Mouse (Mus musculus): ENCODE measurements around the gene Dot1l. TPM values are rescaled to one million over a fixed set of nuclear protein-coding genes. Genes with fewer than 3 reads are reported as not detected.

Dot1l gene
- polyA plus RNA-seq, 1 experiment, result 43.0 TPM

- Histone ChIP-seq H3K4me1 (ENCODE audit: control insufficient read depth, insufficient read depth, low read length) (0 out of 2 replicates have a peak, but pooled peaks cover 3% of the 10 kb centered on the region), H3K4me3 (replicated peaks; ENCODE audit: extremely low read depth, low read depth, low read length) (no peak overlapping the region)
- no peak for DNase-seq
- 91% methylated on average over 5 of the region's 5 CpGs for WGBS
- TF ChIP-seq POLR2A (IDR thresholded peaks at IDR 0.05; ENCODE audit: borderline replicate concordance, extremely low read depth, low read depth, low read length) (no peak), CTCF (IDR thresholded peaks at IDR 0.05; ENCODE audit: insufficient read depth, low read length) (no peak)
Observed at GRCm38 (mm10) chr10:80805322-80805721, 50.3 kb downstream of the Dot1l start.

GRCm38 (mm10) chr10:80805925-80806324 lies 50.9 kb downstream of the Dot1l start:
- TF ChIP-seq CTCF (IDR thresholded peaks at IDR 0.05; ENCODE audit: insufficient read depth, low read length) (peak; percentile 50; the same call in 1 of the 2 replicates), POLR2A (IDR thresholded peaks at IDR 0.05; ENCODE audit: borderline replicate concordance, extremely low read depth, low read depth, low read length) (no peak)
- peak; percentile 68 for DNase-seq
- WGBS, result 15% methylated on average over 3 of the region's 3 CpGs

GRCm38 (mm10) chr10:80806341-80807056 lies 51.5 kb downstream of the Dot1l start:
- Histone ChIP-seq H3K4me3 (replicated peaks; ENCODE audit: extremely low read depth, low read depth, low read length) (no peak overlapping the region), H3K4me1 (ENCODE audit: control insufficient read depth, insufficient read depth, low read length) (0 out of 2 replicates have a peak, but pooled peaks cover 3% of the 10 kb centered on the region)
- WGBS, result 54% methylated on average over 34 of the region's 34 CpGs
- no peak for DNase-seq
- TF ChIP-seq POLR2A (IDR thresholded peaks at IDR 0.05; ENCODE audit: borderline replicate concordance, extremely low read depth, low read depth, low read length) (no peak), CTCF (IDR thresholded peaks at IDR 0.05; ENCODE audit: insufficient read depth, low read length) (no peak)

More at GRCm38 (mm10) chr10:80805925-80806324, 50.9 kb downstream of the Dot1l start:
- H3K4me3 ChIP-seq (replicated peaks; ENCODE audit: extremely low read depth, low read depth, low read length), result no peak overlapping the region
- 0 out of 2 replicates have a peak, but pooled peaks cover 3% of the 10 kb centered on the region for H3K4me1 ChIP-seq (ENCODE audit: control insufficient read depth, insufficient read depth, low read length)

GRCm38 (mm10) chr10:80807057-80807627 lies 52.1 kb downstream of the Dot1l start:
- DNase-seq, result peak; percentile 51
- WGBS, result 2% methylated on average over 58 of the region's 58 CpGs
- H3K4me1 ChIP-seq (ENCODE audit: control insufficient read depth, insufficient read depth, low read length), result 0 out of 2 replicates have a peak, but pooled peaks cover 3% of the 10 kb centered on the region
- H3K4me3 ChIP-seq (replicated peaks; ENCODE audit: extremely low read depth, low read depth, low read length), result peak overlapping the region; percentile 58
- TF ChIP-seq POLR2A (IDR thresholded peaks at IDR 0.05; ENCODE audit: borderline replicate concordance, extremely low read depth, low read depth, low read length), result no peak
- TF ChIP-seq CTCF (IDR thresholded peaks at IDR 0.05; ENCODE audit: insufficient read depth, low read length), result no peak

- WGBS, result 23% methylated on average over 40 of the region's 40 CpGs
- no peak for TF ChIP-seq CTCF (IDR thresholded peaks at IDR 0.05; ENCODE audit: insufficient read depth, low read length)
- no peak for TF ChIP-seq POLR2A (IDR thresholded peaks at IDR 0.05; ENCODE audit: borderline replicate concordance, extremely low read depth, low read depth, low read length)
- H3K4me1 ChIP-seq (ENCODE audit: control insufficient read depth, insufficient read depth, low read length), result 0 out of 2 replicates have a peak, but pooled peaks cover 3% of the 10 kb centered on the region
- no peak overlapping the region for H3K4me3 ChIP-seq (replicated peaks; ENCODE audit: extremely low read depth, low read depth, low read length)
- no peak for DNase-seq
Observed at GRCm38 (mm10) chr10:80808099-80808984, 53.3 kb downstream of the Dot1l start.

- DNase-seq, result no peak
- Histone ChIP-seq H3K4me1 (ENCODE audit: control insufficient read depth, insufficient read depth, low read length) (0 out of 2 replicates have a peak, but pooled peaks cover 3% of the 10 kb centered on the region), H3K4me3 (replicated peaks; ENCODE audit: extremely low read depth, low read depth, low read length) (no peak overlapping the region)
- WGBS, result 10% methylated on average over 18 of the region's 18 CpGs
- no peak for TF ChIP-seq POLR2A (IDR thresholded peaks at IDR 0.05; ENCODE audit: borderline replicate concordance, extremely low read depth, low read depth, low read length)
- TF ChIP-seq CTCF (IDR thresholded peaks at IDR 0.05; ENCODE audit: insufficient read depth, low read length), result no peak
Observed at GRCm38 (mm10) chr10:80808985-80809632, 54.1 kb downstream of the Dot1l start.

- Histone ChIP-seq H3K4me1 (ENCODE audit: control insufficient read depth, insufficient read depth, low read length) (0 out of 2 replicates have a peak, but pooled peaks cover 3% of the 10 kb centered on the region), H3K4me3 (replicated peaks; ENCODE audit: extremely low read depth, low read depth, low read length) (no peak overlapping the region)
- DNase-seq, result no peak
- TF ChIP-seq CTCF (IDR thresholded peaks at IDR 0.05; ENCODE audit: insufficient read depth, low read length) (no peak), POLR2A (IDR thresholded peaks at IDR 0.05; ENCODE audit: borderline replicate concordance, extremely low read depth, low read depth, low read length) (no peak)
- 11% methylated on average over 17 of the region's 20 CpGs for WGBS
Observed at GRCm38 (mm10) chr10:80810084-80810483, 55.1 kb downstream of the Dot1l start.

GRCm38 (mm10) chr10:80812391-80813041 lies 57.5 kb downstream of the Dot1l start:
- no peak for DNase-seq
- TF ChIP-seq POLR2A (IDR thresholded peaks at IDR 0.05; ENCODE audit: borderline replicate concordance, extremely low read depth, low read depth, low read length), result no peak
- TF ChIP-seq CTCF (IDR thresholded peaks at IDR 0.05; ENCODE audit: insufficient read depth, low read length), result no peak
- H3K4me1 ChIP-seq (ENCODE audit: control insufficient read depth, insufficient read depth, low read length), result no peaks in the 10 kb centered on the region
- 46% methylated on average over 5 of the region's 5 CpGs for WGBS
- no peak overlapping the region for H3K4me3 ChIP-seq (replicated peaks; ENCODE audit: extremely low read depth, low read depth, low read length)

All from lung, adult 2 months (tissue).